Mouse (Mus musculus) neural tube, embryonic 14.5 days (tissue): ENCODE measurements around the gene Plppr3. TPM values are rescaled to one million over a fixed set of nuclear protein-coding genes. Genes with fewer than 3 reads are reported as not detected.

Experiments used
- ATAC-seq: fragments of 200-750 bp; cut with Nextera tagmentation; 2 replicates; pipeline ENCODE4 v1.8.0; 2017; ENCODE audit warnings: low read depth, mild to moderate bottlenecking, moderate TSS enrichment, moderate library complexity
- H3K27ac ChIP-seq: fragments of 300-500 bp; sonication (generic); 2 replicates; pipeline ENCODE4 v1.5.1; 2014; ENCODE audit warnings: low read depth, mild to moderate bottlenecking, control low read depth, low read length, moderate library complexity, mixed read lengths
- H3K27me3 ChIP-seq: fragments of 300-500 bp; sonication (generic); 2 replicates; pipeline ENCODE4 v1.6.1; 2014; ENCODE audit warnings: low read length; ENCODE audit not compliant: control insufficient read depth, insufficient read depth
- H3K36me3 ChIP-seq: fragments of 300-500 bp; sonication (generic); 2 replicates; pipeline ENCODE4 v1.6.1; 2014; ENCODE audit warnings: low read length, mixed read lengths; ENCODE audit not compliant: control insufficient read depth, insufficient read depth
- H3K4me1 ChIP-seq: fragments of 300-500 bp; sonication (generic); 2 replicates; pipeline ENCODE4 v1.6.1; 2014; ENCODE audit warnings: low read length; ENCODE audit not compliant: control insufficient read depth, insufficient read depth
- H3K4me2 ChIP-seq: fragments of 300-500 bp; sonication (generic); 2 replicates; pipeline ENCODE4 v1.6.1; 2014; ENCODE audit warnings: mild to moderate bottlenecking, low read depth, low read length, control low read depth
- H3K4me3 ChIP-seq: fragments of 300-500 bp; sonication (generic); 2 replicates; pipeline ENCODE4 v1.5.1; 2014; ENCODE audit warnings: low read depth, low read length, control low read depth, mixed read lengths
- H3K9ac ChIP-seq: fragments of 300-500 bp; sonication (generic); replicated peaks from 2 replicates; pipeline ENCODE4 v1.6.1; 2014; ENCODE audit warnings: low read depth, mild to moderate bottlenecking, control low read depth, low read length, mixed read lengths
- H3K9me3 ChIP-seq: fragments of 300-500 bp; sonication (generic); 2 replicates; pipeline ENCODE4 v1.6.1; 2016; ENCODE audit warnings: low read length; ENCODE audit not compliant: control insufficient read depth
- WGBS: fragments of 180-500 bp; shearing (Covaris S2); extraction: QIAGEN DNeasy Blood & Tissue Kit; methylation state at CpG from one replicate; pipeline ENCODE4 v1.1.7; 2014; 5-methylcytosine and 5-hydroxymethylcytosine counted together
- polyA plus RNA-seq: library from polyadenylated mRNA; unstranded; fragments of >200 nt; fragmentation: Nextera tagmentation; extraction: Ambion mirVana; gene quantifications from 2 replicates; pipeline ENCODE4 v1.2.1, GENCODE M21; 2014

Plppr3 gene
- polyA plus RNA-seq, 1 experiment from 2014 or later: 327 TPM

GRCm38 (mm10) chr10:79879527-79879926 lies 5.1 kb upstream of the Plppr3 start:
- peaks cover 5% of the 10 kb centered on the region; the same call in 1 of the 2 replicates for H3K4me1 ChIP-seq
- H3K36me3 ChIP-seq: no peaks in the 10 kb centered on the region
- 41% methylated on average over 3 of the region's 3 CpGs for WGBS
- ATAC-seq: no peak
- no peak overlapping the region for H3K9ac ChIP-seq
- no peak overlapping the region for H3K4me2 ChIP-seq
- H3K27me3 ChIP-seq: no peaks in the 10 kb centered on the region
- H3K4me3 ChIP-seq: no peak overlapping the region
- H3K27ac ChIP-seq: no peak overlapping the region
- H3K9me3 ChIP-seq: no peaks in the 10 kb centered on the region

- Histone ChIP-seq H3K27ac (no peak overlapping the region), H3K36me3 (no peaks in the 10 kb centered on the region), H3K9me3 (no peaks in the 10 kb centered on the region), H3K4me2 (no peak overlapping the region), H3K4me1 (peaks cover 7% of the 10 kb centered on the region; the same call in 1 of the 2 replicates), H3K27me3 (no peaks in the 10 kb centered on the region), H3K4me3 (no peak overlapping the region), H3K9ac (no peak overlapping the region)
- WGBS: 50% methylated on average over 12 of the region's 12 CpGs
- ATAC-seq: no peak
These were observed 3.3 kb upstream of the Plppr3 start for GRCm38 (mm10) chr10:79877757-79878156.

- H3K9ac ChIP-seq: no peak overlapping the region
- no peaks in the 10 kb centered on the region for H3K9me3 ChIP-seq
- H3K4me3 ChIP-seq: no peak overlapping the region
- peaks cover 10% of the 10 kb centered on the region; the same call in 1 of the 2 replicates for H3K4me1 ChIP-seq
- H3K27ac ChIP-seq: no peak overlapping the region
- H3K27me3 ChIP-seq: no peaks in the 10 kb centered on the region
- WGBS: 71% methylated on average over 1 of the region's 1 CpGs
- ATAC-seq: no peak
- H3K4me2 ChIP-seq: no peak overlapping the region
- H3K36me3 ChIP-seq: no peaks in the 10 kb centered on the region
These were observed 2.7 kb upstream of the Plppr3 start for GRCm38 (mm10) chr10:79877174-79877573.

GRCm38 (mm10) chr10:79873715-79874289 lies 632 bp downstream of the Plppr3 start:
- under 1% methylated on average over 19 of the region's 26 CpGs for WGBS
- ATAC-seq: peak; percentile 8; the same call in 1 of the 2 replicates
- Histone ChIP-seq H3K27ac (peak overlapping the region; percentile 89), H3K36me3 (peaks cover 7% of the 10 kb centered on the region), H3K4me2 (peak overlapping the region; percentile 85), H3K9me3 (no peaks in the 10 kb centered on the region), H3K27me3 (no peaks in the 10 kb centered on the region), H3K4me1 (peaks cover 24% of the 10 kb centered on the region), H3K4me3 (peak overlapping the region; percentile 66), H3K9ac (peak overlapping the region; percentile 90)

GRCm38 (mm10) chr10:79873313-79873712 lies 1.1 kb downstream of the Plppr3 start:
- H3K9ac ChIP-seq: peak overlapping the region; percentile 90
- 3% methylated on average over 6 of the region's 6 CpGs for WGBS
- H3K27me3 ChIP-seq: no peaks in the 10 kb centered on the region
- no peaks in the 10 kb centered on the region for H3K9me3 ChIP-seq
- H3K4me2 ChIP-seq: peak overlapping the region; percentile 85
- H3K36me3 ChIP-seq: peaks cover 7% of the 10 kb centered on the region
- ATAC-seq: no peak
- H3K4me1 ChIP-seq: peaks cover 24% of the 10 kb centered on the region
- peak overlapping the region; percentile 66 for H3K4me3 ChIP-seq
- H3K27ac ChIP-seq: peak overlapping the region; percentile 89

- peak overlapping the region; percentile 89; the same call in 1 of the 2 replicates for H3K27ac ChIP-seq
- peak overlapping the region; percentile 90 for H3K9ac ChIP-seq
- peaks cover 24% of the 10 kb centered on the region for H3K4me1 ChIP-seq
- H3K4me3 ChIP-seq: peak overlapping the region; percentile 66
- no peaks in the 10 kb centered on the region for H3K27me3 ChIP-seq
- WGBS: 42% methylated on average over 3 of the region's 3 CpGs
- H3K36me3 ChIP-seq: peaks cover 7% of the 10 kb centered on the region
- no peaks in the 10 kb centered on the region for H3K9me3 ChIP-seq
- ATAC-seq: no peak
- peak overlapping the region; percentile 85 for H3K4me2 ChIP-seq
These were observed 1.6 kb downstream of the Plppr3 start for GRCm38 (mm10) chr10:79872862-79873261.

- H3K27me3 ChIP-seq: no peaks in the 10 kb centered on the region
- ATAC-seq: no peak
- H3K9me3 ChIP-seq: no peaks in the 10 kb centered on the region
- 91% methylated on average over 8 of the region's 8 CpGs for WGBS
- no peak overlapping the region for H3K27ac ChIP-seq
- peaks cover 13% of the 10 kb centered on the region for H3K36me3 ChIP-seq
- H3K4me2 ChIP-seq: peak overlapping the region; percentile 85
- H3K4me3 ChIP-seq: peak overlapping the region; percentile 66; the same call in 1 of the 2 replicates
- no peak overlapping the region for H3K9ac ChIP-seq
- peaks cover 24% of the 10 kb centered on the region for H3K4me1 ChIP-seq
These were observed 2.6 kb downstream of the Plppr3 start for GRCm38 (mm10) chr10:79871845-79872244.

- no peaks in the 10 kb centered on the region for H3K27me3 ChIP-seq
- 82% methylated on average over 11 of the region's 11 CpGs for WGBS
- H3K4me2 ChIP-seq: no peak overlapping the region
- no peak for ATAC-seq
- peaks cover 52% of the 10 kb centered on the region for H3K36me3 ChIP-seq
- no peak overlapping the region for H3K27ac ChIP-seq
- H3K9ac ChIP-seq: no peak overlapping the region
- no peaks in the 10 kb centered on the region for H3K9me3 ChIP-seq
- peaks cover 12% of the 10 kb centered on the region for H3K4me1 ChIP-seq
- no peak overlapping the region for H3K4me3 ChIP-seq
These were observed 7.8 kb downstream of the Plppr3 start for GRCm38 (mm10) chr10:79866601-79867000.

- Histone ChIP-seq H3K4me2 (no peak overlapping the region), H3K27me3 (no peaks in the 10 kb centered on the region), H3K9me3 (no peaks in the 10 kb centered on the region), H3K36me3 (peaks cover 56% of the 10 kb centered on the region), H3K4me1 (0 out of 2 replicates have a peak, but pooled peaks cover 9% of the 10 kb centered on the region), H3K27ac (no peak overlapping the region), H3K9ac (0 out of 2 replicates have a peak overlapping the region, but pooled peaks have one; percentile 3), H3K4me3 (no peak overlapping the region)
- WGBS: 77% methylated on average over 19 of the region's 19 CpGs
- no peak for ATAC-seq
These were observed 8.6 kb downstream of the Plppr3 start for GRCm38 (mm10) chr10:79865801-79866295.
